Mouse (Mus musculus) mouse embryonic stem cell (cell line): ENCODE measurements around the gene Gipc3.

Source experiments
- in situ Hi-C, 2 experiments: fragments of 300-500 bp; cut with MboI; formaldehyde crosslinking; loops; 1 replicate in 1 of 2; 3 replicates in 1 of 2; pipeline ENCODE4 v1.14.3; 2019 to 2020; ENCODE audit warnings: low sequenced_read_pairs in 2 of 2, low pct_unique_long_range_greater_than_20kb in 1 of 2, mixed read lengths in 1 of 2; ENCODE audit not compliant: unreplicated experiment in 1 of 2

Gipc3 gene

DNA sequence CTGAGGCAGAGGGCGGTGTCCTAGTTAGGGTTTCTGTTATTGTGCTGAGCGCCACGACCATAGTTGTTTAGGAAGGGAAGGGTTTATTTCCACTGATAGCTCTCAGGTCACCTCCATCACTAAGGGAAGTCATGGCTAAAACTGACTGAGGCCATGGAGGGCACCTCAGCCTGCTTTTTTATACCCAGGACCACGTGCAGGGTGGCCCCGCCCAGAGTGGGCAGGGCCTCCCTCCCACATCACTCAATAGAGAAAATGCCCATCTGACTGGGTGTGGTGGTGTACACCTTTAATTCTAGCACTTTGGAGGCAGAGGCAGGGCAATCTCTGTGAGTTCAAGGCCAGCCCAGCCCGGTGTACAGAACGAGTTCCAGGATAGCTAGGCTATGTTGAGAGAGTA, 28.9 kb downstream of the Gipc3 start:
- in situ Hi-C loops = no loop called here

DNA sequence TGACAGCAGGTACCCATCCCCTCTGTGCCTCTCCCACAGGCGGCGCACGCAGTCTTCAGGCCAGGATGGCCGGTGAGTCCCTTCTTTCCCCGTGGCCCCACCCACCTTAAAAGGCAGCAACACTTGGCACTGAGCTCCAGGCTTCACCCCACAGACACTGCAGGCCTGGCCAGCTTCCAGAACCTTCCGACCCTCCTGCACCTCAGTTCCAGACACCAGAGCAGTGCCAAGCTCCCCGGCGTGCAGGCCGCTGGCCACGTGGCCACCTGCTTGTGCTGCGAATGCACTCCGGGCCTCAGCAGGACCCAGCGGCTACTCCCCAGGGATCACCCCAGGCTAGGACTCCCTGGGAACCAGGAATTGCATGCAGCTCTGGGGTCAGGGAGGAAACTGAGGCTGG, 29.5 kb downstream of the Gipc3 start:
- in situ Hi-C loops = no loop called here

DNA sequence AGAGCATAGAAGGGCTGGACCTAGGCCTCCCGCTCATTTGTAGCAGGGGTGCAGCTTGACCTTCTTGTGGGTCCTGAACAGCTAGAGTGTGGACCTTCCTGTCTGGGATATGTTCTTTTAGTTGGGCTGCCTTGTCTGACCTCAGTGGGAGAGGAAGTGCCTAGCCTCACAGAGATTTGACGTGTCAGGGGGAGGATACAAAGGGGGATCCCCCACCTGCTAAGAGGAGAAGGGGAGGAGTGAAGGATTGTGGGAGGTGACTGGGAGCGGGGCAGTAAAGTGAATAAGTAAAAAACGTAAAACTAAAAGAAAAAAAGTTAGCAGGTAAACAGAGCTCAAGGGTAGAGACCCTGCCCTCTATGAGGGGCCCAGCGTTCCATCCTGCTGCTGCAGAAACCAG, 33.5 kb downstream of the Gipc3 start:
- in situ Hi-C loops = no loop called here

DNA sequence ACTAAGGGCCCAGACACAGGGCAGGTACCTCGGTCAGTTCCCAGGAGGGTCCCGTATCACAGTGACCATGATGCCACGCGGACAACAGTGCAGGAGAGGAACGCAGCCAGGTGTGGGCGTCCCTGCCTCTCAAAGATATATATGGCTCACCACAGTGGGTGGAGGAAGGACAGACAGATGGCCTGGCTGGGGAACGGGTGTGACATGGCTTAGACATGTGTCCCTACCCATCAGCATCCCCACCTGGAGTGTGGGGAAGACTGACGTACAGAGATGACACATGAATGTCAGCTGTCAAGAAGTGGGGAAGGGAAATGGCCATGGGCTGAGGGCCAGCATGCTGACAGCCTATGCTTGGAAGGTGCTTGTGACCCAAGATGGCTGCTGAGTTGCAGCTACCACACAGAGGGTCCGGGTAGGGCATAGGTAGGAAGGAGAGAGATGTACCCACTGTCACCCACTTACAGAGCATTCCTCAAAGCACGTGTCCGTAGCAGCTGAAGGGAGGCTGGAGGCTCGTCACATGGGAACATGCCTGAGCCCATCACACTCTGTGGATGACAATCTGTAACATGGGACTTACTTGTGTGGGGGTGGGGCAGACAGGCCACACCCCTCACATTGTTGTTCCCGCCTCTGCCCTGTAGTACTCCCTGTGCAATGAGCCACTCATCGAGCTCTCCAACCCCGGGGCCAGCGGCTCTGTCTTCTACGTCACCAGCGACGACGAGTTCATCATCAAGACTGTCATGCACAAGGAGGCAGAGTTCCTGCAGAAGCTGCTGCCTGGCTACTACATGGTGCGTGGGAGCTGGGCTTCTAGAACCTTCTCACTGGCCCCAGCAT, 36.0 kb downstream of the Gipc3 start:
- in situ Hi-C loops = no loop called here

DNA sequence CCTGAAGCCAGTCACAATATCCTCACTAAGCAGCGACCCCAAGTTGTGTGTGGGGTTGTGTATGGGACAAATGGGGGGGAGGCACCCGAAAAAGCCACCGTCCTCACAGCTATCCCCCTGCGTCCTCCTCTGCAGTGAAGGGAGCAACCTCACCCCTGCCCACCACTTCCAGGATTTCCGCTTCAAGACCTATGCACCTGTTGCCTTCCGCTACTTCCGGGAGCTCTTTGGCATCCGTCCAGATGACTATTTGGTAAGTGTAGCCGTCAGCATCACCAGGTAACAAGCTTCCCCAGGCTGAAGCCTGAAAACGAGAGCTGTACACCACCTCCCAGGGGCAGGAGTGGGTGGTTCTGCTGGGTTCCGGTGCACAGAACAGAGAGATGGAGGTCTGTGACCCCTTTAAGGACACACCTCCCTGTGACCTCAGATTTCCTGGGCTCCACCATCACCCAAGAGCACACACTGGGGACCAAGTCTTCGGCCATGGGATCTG, 36.8 kb downstream of the Gipc3 start:
- in situ Hi-C loops = no loop called here

DNA sequence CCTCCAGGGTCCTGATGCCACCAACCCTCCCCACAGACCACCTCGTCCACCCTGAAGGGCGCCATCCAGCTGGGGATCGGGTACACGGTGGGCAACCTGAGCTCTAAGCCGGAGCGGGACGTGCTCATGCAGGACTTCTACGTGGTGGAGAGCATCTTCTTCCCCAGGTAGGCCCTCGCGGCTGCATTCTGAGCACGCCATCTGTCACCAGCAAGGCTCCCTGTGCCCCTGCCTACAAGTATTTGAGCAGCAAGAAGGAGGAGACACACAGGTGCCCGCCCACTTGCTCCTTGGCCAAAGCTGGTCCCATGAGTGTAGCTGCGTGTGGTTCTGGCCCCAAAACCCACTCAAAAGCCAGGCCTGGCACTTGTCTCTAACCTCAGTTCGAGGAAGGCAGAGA, 37.4 kb downstream of the Gipc3 start:
- in situ Hi-C loops = no loop called here

DNA sequence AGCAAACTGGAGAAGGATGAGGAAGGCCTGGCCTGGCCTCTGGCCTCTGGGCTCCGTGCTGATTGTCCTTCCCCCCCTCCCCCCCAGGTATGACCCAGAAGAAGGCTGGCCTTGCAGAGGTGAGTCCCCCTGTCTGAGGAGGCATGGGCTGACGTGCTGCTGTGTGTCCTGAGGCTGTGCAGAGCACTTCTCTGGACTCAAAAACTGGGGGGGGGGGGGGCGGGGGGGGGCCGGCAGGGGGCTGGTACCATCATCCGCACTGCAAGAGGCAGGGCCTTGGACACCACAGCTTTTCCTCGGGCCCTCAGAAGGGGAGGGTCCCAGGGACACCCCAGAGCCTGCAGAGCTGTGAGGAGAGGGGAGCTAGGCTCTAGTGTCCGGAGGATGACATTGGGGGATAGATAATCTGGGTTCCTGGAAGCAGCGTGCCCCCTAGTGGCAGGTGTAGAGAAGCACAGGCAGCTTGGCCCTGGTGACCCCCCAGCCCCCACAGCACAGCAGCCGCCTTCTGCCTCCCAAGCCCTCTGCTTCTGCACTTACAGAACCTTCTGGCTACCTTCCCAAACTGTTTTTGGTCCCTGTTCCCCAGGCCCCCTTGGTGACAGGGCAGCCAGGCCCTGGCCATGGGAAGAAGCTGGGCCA, 38.3 kb downstream of the Gipc3 start:
- in situ Hi-C loops = no loop called here

DNA sequence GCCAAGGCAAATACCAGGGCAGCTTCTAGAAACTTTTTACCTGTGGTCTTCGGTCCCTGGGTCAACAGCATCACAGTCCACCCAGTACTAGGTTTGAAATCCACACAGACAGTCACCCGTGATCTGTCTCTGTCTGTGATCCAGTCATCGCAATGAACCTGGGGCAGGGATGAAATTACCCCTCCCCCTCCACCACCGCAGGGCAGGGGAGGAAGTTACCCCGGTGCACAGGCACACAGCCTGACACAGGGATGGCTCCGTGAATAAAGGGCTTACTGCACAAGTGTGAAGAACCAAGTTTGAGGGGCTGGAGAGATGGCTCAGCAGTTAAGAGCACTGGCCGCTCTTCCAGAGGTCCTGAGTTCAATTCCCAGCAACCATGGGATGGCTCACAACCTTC, 39.3 kb downstream of the Gipc3 start:
- in situ Hi-C loops = no loop called here

DNA sequence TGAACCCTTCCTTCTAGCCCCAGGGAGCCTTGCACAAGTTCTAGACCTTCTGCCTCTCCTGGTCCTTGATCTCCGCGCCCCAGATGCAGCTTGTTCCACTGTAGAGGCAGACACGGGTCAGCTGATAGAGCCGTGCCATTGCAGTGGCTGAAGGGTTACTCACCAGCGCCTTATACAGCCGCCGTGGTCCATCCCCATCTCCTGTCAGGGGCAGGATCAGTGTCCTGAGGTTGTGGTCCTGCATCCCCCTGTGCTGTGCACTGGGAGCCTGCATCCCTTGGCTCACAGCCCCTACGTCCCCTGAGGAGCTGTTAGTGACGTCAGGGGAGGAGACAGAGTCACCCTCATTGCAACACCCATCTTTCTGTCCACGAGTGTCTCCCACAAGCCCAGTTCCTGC, 39.8 kb downstream of the Gipc3 start:
- in situ Hi-C loops = no loop called here

DNA sequence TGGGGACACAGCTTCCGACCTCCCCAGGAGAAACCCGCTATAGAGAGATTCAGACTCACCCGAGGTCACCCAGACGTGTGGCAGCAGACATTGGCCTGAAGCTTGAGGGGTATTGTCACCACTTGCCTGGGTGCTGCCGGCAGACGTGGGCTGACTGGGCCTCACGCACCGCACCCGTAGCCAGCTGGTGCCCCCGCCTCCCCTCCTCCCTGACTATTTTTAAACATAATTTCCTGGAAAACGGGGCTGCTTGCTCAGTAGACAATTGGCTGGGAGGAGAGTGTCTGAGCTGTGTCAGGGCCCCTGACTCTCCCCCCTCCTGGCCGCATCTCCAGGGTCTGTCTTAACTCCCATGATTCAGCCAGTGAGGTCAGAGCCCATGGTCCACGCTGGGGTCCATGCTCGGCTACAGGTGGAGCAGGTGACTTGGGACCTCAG, 40.3 kb downstream of the Gipc3 start:
- in situ Hi-C loops = no loop called here

DNA sequence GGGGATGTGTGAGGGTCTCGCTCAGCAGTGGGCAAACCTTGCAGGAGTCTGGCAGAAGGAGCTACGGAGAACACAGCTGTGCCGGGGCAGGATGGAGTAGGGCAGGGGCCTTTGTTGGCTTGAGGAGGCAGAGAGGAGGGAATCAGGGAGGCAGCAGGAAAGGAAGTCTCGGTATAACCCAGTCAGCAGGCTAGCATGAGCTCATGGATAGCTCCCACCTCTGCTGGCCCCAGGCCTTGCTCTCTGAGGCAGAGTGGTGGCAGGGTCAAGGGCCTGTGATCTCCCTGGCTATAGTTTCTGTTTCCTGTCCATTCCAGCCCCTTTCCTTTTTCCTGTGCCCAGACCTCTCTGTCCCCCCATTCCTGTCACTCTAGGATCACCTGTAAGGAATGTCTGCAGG, 40.8 kb downstream of the Gipc3 start:
- in situ Hi-C loops = no loop called here

DNA sequence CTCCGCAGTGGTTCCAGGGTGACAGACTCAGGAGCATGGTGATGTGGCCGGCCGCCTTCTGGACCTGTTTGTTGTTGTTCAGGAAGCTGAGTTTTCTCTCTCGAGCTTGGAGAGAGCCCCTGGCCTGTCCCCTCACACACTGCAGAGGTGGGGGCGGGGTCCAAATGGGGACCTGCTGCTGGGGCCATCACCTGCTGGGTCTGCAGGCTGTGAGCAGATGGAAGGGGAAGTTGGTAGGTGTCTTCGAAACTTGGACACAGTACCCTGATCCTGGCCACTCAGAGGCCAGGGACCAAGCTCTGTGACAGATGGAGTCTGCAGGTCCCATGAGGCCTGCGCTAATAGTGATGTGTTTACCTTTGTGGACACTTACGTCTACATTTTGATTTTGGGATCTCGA, 41.7 kb downstream of the Gipc3 start:
- in situ Hi-C loops = no loop called here

DNA sequence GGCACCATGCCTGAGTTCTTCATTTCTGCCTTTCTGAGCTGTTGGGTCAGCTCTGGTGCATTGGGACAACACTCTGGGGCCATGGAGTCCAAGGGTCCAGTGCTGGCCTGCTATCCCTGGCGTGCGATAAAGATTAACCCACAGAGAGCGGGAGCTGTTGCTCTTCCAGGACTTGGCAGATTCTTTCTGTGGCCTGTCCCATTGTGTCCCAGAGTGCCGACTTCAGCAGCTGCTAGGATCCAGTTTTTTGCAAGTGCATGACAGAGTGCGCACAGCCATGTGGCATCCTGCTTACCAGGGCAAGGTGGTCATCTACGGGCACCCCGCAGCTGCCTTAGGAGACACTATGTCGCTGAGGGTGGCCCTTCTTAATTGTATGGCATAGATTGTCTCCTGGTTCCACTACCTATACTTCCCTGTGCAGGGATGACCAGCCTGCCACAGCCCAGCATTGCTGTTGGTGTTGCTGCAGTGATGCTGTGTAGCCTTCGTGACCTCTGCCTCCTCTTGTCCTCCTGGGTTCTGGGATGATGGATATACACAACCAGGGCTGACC, 42.6 kb downstream of the Gipc3 start:
- in situ Hi-C loops = no loop called here

DNA sequence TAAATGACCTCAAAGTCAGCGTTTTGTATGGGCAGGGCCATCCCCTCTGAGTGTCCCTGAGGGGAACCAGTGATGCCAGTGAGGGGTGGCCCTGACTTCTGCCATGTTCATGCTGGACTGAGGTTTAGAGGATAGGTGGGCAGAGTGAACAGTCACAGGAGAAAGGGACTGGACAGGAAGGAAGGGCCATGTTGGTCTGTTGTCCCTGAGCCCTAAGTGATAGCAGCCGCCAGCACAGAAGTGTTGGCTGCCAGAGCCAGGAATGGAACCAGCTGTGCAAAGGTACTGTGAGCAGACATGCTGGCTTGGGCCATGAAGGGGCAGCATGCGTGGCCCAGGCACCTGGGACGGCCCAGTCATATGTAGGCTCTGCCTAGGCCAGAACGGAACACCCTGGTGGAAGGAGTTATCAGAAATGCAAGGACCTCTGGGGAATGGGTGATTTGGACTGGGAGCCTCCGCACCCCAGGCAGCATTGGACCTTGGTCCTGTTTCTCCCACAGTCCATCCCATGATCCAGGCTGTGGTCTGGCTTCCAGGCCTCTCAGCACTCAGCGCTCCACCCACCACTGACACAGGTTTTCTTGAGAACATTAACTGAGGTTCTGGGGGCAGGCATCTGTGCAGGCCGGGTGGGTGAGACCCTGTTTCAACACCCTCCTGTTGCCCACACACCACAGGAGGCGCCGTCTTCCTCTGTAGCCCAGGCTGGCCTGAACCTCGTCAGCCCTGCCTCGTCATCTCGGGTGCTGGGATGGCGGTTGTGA, 43.3 kb downstream of the Gipc3 start:
- in situ Hi-C loops = no loop called here

DNA sequence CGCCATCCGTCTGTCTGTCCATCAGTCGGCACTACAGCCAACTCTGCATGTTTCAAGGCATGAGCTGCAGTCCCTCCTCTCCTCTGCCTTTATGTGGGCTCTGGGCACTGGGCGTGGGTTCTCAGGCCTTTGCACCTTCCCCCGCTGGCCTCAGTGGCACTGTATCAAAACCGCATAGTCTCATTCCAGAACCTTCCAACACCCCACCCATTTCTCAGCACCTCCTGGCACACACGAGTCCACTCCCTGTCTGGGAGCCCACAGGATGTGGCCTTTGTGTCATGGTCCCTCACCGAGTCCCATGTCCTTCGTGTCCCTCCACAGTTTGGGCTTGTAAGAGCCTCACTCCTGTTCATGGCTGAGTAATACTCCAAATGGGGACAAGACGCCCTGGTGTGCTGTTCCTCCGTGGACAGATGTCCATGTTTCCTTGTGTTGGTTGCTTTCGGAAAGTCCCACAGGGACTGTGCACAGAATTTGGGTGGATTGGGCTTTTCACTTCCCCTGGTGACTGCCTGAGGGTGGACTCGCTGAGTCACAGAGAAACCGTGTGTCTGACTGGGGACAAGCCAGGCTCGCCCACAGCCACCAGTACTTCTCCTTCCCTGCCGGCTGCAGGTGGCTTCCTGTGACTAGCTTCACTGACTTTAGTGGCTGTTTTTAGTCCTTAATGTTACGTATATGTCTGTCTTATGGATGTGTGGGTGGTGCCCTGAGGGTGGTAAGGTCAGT, 44.5 kb downstream of the Gipc3 start:
- in situ Hi-C loops = no loop called here

DNA sequence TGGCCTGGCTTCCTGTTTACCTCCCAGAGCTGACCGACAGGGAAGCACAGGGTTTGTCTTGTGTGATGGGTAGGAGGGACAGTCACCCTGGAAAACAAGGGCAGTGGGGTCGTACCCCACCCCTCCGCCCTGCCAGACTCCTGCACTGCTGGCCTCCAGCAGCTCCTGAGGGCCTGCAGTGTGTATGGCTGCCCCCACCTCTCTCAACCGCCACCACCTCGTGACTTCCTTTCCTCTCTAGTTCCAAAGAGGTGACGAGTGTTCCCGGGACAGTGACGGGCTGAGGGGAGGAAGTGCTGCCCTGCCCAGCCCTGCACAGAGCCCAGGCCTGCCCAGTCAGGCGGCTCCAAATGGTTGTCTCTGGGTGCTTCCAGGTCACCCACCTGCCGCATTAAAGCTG, 45.2 kb downstream of the Gipc3 start:
- in situ Hi-C loops = no loop called here

DNA sequence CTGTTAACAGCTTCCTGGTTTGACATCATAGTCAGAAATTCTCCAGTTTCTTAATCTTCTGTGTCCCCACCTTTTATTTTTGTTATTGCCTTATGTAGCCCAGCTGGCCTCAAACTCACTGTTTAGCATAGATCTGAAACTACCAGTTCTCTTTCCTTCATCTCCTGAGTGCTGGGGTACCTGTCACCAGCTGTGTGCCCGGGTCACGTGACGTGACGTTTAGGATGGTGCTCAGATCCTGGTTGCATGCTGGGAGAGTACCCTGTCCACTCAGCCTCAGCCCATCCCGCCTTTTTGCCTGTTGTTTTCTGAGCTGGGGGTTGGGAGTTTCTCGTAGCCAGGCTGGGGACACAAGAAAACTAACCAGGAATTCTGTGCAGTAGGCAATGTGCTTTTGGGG, 45.8 kb downstream of the Gipc3 start:
- in situ Hi-C loops = no loop called here

DNA sequence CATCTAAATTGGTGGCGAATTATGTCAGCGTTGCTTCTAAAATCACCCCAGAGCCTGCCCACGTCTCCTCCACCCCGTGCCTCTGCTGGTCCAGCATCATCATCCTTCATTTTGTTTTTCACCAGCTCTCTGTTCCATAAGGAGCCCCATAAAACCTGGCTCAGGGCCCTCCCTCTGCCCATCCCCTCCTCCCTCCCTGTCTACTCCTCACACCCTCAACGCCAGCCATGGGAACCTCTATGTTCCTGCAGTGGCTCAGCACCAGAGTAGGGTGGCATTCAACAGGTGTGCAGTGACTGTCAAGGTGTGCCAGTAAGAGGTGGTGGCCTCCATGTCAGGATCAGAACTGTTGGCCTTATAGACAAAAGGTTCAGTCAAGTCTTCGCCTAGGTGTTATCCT, 47.9 kb downstream of the Gipc3 start:
- in situ Hi-C loops = no loop called here
